Mouse (Mus musculus) megakaryocyte, embryonic 14.5 days (primary cell): ENCODE results near the gene Zbtb32.

Experiments
- FLI1 ChIP-seq: IDR thresholded peaks from 2 replicates; pipeline ENCODE4 v1.6.1; 2012; ENCODE audit warnings: low read length, inconsistent platforms, mixed read lengths
- GATA1 ChIP-seq: IDR thresholded peaks from 3 replicates; pipeline ENCODE4 v1.6.1; 2012; ENCODE audit warnings: mixed read lengths, low read length, inconsistent platforms, borderline replicate concordance

- TF ChIP-seq GATA1, result no peak
- no peak for TF ChIP-seq FLI1
Measured at GRCm38 (mm10) chr7:30562526-30563116, 36.1 kb downstream of the Zbtb32 start.
